Mouse (Mus musculus) small intestine, adult 2 months (tissue): ENCODE results near the gene Trpm6.

Source experiments
- CTCF ChIP-seq: fragments of 200-500 bp; IDR thresholded peaks from 2 replicates; pipeline ENCODE4 v1.5.1; 2012; ENCODE audit warnings: low read depth, mild to moderate bottlenecking, control low read depth, inconsistent platforms, low read length, moderate library complexity, mixed read lengths; ENCODE audit not compliant: insufficient replicate concordance, insufficient read length; ENCODE audit errors: extremely low read depth
- POLR2A ChIP-seq: fragments of 200-500 bp; IDR thresholded peaks from 2 replicates; pipeline ENCODE4 v1.6.1; 2012; ENCODE audit warnings: low read depth, mild to moderate bottlenecking, control low read depth, inconsistent platforms, low read length, moderate library complexity

DNA sequence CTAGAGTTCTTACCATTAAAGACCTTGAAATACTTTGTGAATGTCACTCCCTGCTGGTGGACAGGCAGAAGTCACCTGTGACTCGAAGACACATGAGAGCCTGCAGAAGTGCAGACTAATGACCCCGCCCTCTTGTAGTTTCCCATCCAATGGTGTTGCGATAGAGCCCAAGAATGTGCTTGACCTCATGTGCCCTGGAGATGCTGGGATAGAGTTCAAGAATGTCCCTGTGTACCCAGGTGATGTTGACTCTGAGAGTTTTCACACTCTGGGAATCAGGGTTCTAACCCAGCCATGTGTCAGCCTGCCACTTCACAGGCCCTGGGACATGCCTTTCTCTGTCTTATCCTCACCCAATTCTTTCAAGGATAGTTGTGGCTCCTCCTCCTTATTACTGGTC lies 81.4 kb downstream of the Trpm6 start:
- no peak for TF ChIP-seq POLR2A
- TF ChIP-seq CTCF = no peak
